Mouse (Mus musculus) midbrain, embryonic 14.5 days (tissue): Measurements from ENCODE around the gene Apopt1. TPM values are rescaled to one million over a fixed set of nuclear protein-coding genes. Genes with fewer than 3 reads are reported as not detected.
A peak's percentile ranks its signal among the peaks of the same experiment; 100 is the strongest.

ENCODE experiments used
- ATAC-seq: fragments of 200-750 bp; cut with Nextera tagmentation; 2 replicates; pipeline ENCODE4 v1.8.0; 2017; ENCODE audit warnings: moderate number of reproducible peaks, moderate library complexity; ENCODE audit not compliant: low FRiP score, low TSS enrichment
- DNase-seq: peaks from one replicate; pipeline ENCODE4 v3.0.0-alpha.2; 2015
- H3K27ac ChIP-seq: fragments of 300-500 bp; sonication (generic); replicated peaks from 2 replicates; pipeline ENCODE4 v1.5.1; 2014; ENCODE audit warnings: mild to moderate bottlenecking, low read depth, low read length, moderate library complexity
- H3K27me3 ChIP-seq: fragments of 300-500 bp; sonication (generic); 2 replicates; pipeline ENCODE4 v1.6.1; 2014; ENCODE audit warnings: low read length, control low read depth, mixed read lengths; ENCODE audit not compliant: control insufficient read depth, insufficient read depth
- H3K36me3 ChIP-seq: fragments of 300-500 bp; sonication (generic); 2 replicates; pipeline ENCODE4 v1.6.1; 2014; ENCODE audit warnings: low read length, control low read depth; ENCODE audit not compliant: control insufficient read depth, insufficient read depth
- H3K4me1 ChIP-seq: fragments of 300-500 bp; sonication (generic); 2 replicates; pipeline ENCODE4 v1.6.1; 2014; ENCODE audit warnings: mild to moderate bottlenecking, antibody characterized with exemption, low read length, control low read depth; ENCODE audit not compliant: control insufficient read depth, insufficient read depth
- H3K4me2 ChIP-seq: fragments of 300-500 bp; sonication (generic); 2 replicates; pipeline ENCODE4 v1.6.1; 2014; ENCODE audit warnings: mild to moderate bottlenecking, low read length, moderate library complexity
- H3K4me3 ChIP-seq: fragments of 300-500 bp; sonication (generic); replicated peaks from 2 replicates; pipeline ENCODE4 v1.5.1; 2014; ENCODE audit warnings: low read depth, low read length
- H3K9ac ChIP-seq: fragments of 300-500 bp; sonication (generic); replicated peaks from 2 replicates; pipeline ENCODE4 v1.6.1; 2014; ENCODE audit warnings: mild to moderate bottlenecking, low read length, moderate library complexity
- H3K9me3 ChIP-seq: fragments of 300-500 bp; sonication (generic); 2 replicates; pipeline ENCODE4 v1.6.1; 2016; ENCODE audit warnings: low read length, control low read depth, mixed read lengths; ENCODE audit not compliant: control insufficient read depth
- WGBS: fragments of 180-500 bp; shearing (Covaris S2); extraction: QIAGEN DNeasy Blood & Tissue Kit; methylation state at CpG from one replicate; pipeline ENCODE4 v1.1.7; 2014; 5-methylcytosine and 5-hydroxymethylcytosine counted together
- polyA plus RNA-seq: library from polyadenylated mRNA; unstranded; fragments of >200 nt; fragmentation: Nextera tagmentation; extraction: Ambion mirVana; gene quantifications from 2 replicates; pipeline ENCODE4 v1.2.1, GENCODE M21; 2014

Gene Apopt1
- polyA plus RNA-seq, 1 experiment from 2014 or later, result 57.6 TPM

DNA sequence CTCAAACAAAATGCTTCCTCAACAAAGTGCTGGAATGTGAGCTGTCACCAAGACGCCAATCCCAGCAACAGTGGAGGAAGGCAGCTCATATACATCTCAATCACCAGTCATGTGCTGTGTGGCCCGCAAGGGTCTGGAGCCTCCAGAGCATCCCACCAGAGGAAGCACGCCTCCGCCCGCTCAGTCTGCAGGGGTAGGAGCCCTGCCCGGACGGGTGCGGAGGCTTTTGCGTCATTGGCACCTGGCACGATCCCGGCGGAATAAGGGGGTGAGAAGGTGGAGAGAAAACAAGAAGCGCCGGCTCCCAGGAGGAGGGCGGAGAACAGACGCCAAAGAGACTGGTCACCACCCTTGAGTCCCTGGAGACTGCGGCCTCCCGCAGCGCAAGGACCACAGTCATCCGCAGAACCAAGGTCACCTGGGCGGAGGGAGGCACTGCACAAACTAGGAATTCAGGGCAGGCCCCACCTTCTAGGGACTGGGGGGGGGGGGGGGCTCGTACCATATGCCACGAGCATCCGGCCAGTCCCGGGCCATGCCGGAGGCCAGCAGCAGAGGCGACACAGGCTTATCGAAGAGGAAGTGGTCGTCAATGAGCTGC, 42.6 kb upstream of the Apopt1 start:
- Histone ChIP-seq H3K9ac (peak overlapping the region; percentile 95), H3K4me1 (peaks cover 23% of the 10 kb centered on the region), H3K4me2 (peak overlapping the region; percentile 96), H3K27ac (peak overlapping the region; percentile 94), H3K4me3 (peak overlapping the region; percentile 88), H3K27me3 (no peaks in the 10 kb centered on the region; the same call in 1 of the 2 replicates), H3K9me3 (no peaks in the 10 kb centered on the region), H3K36me3 (peaks cover 43% of the 10 kb centered on the region)
- peak; percentile 47 for DNase-seq
- WGBS, result under 1% methylated on average over 28 of the region's 29 CpGs
- ATAC-seq, result no peak

DNA sequence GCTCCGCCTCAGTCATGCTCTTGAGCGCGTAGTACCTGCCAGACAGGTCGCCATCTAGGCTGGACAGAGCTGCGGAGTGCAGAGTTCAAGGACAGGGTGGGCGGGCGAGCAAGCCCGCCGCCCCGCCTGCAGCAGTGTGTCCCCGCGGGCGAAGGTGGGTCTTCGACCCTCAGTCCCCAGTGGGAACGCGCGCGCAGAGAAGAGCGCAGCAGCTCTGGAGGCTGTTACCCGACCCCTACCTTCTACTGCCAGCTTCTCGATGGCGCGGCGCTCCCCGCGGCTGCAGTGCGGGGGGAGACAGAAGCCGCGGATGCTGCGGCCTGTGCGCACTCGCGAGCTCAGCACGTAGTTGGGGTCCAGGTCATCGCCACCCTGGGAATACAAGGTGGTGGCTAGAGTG, 42.1 kb upstream of the Apopt1 start:
- H3K9ac ChIP-seq, result peak overlapping the region; percentile 95
- peaks cover 38% of the 10 kb centered on the region for H3K36me3 ChIP-seq
- H3K9me3 ChIP-seq, result no peaks in the 10 kb centered on the region
- WGBS, result under 1% methylated on average over 35 of the region's 35 CpGs
- no peaks in the 10 kb centered on the region; the same call in 1 of the 2 replicates for H3K27me3 ChIP-seq
- ATAC-seq (0 out of 2 replicates have a peak, but pooled peaks have one; percentile 1), DNase-seq (peak; percentile 65)
- H3K4me1 ChIP-seq, result peaks cover 23% of the 10 kb centered on the region
- peak overlapping the region; percentile 88 for H3K4me3 ChIP-seq
- H3K4me2 ChIP-seq, result peak overlapping the region; percentile 96
- peak overlapping the region; percentile 94 for H3K27ac ChIP-seq

DNA sequence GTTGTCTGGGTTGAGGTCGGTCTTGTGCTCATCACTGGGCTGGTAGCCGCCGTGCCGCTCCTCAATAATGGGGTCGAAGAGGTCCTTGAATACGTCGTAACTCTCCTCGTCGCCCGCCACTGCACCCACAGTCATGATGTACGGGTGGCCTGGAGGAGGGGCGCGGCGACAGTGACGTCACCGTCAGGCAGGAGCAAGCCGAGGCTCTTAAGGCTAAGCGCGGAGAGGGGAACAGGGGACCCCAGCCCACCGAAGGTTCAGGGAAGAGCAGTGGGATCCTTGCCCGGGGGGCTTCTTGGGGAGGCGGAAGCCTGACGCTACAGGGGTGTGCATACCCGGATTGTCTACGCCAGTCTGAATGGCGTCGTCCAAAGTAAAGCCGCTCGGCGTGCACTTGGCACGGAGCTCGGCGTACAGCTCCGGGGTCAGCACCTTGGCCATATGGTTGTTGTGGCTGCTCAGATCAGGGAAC, 41.6 kb upstream of the Apopt1 start:
- H3K27me3 ChIP-seq, result no peaks in the 10 kb centered on the region; the same call in 1 of the 2 replicates
- H3K27ac ChIP-seq, result peak overlapping the region; percentile 94
- peak overlapping the region; percentile 95 for H3K9ac ChIP-seq
- under 1% methylated on average over 34 of the region's 34 CpGs for WGBS
- H3K36me3 ChIP-seq, result peaks cover 33% of the 10 kb centered on the region
- DNase-seq (peak; percentile 86), ATAC-seq (peak; percentile 48)
- peaks cover 23% of the 10 kb centered on the region for H3K4me1 ChIP-seq
- peak overlapping the region; percentile 88 for H3K4me3 ChIP-seq
- no peaks in the 10 kb centered on the region for H3K9me3 ChIP-seq
- peak overlapping the region; percentile 96 for H3K4me2 ChIP-seq

DNA sequence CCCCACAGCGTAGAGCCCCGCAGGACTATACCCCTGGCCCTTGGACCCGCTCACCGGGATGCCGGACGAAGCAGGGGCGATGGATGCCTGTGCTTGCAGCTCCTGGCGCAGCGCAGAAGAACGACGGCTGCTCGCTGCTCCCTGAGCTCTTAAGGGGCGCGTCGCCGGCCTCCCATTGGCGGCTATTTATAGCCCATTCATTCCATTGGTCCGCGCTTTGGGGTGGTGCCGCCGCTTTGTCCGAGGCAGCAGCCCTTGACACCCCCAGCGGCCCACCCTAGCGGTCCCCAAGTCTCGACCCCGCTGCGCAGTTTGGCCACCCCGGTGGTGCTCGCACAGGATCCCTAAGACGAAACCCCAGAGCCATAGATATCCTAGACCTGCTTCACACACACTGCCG, 40.9 kb upstream of the Apopt1 start, which contains the start of gene Ckb:
Ckb (minus strand) TSS at position 163 of the 400 bp plus-strand sequence.
- no peaks in the 10 kb centered on the region for H3K9me3 ChIP-seq
- WGBS, result 0% methylated on average over 31 of the region's 31 CpGs

DNA sequence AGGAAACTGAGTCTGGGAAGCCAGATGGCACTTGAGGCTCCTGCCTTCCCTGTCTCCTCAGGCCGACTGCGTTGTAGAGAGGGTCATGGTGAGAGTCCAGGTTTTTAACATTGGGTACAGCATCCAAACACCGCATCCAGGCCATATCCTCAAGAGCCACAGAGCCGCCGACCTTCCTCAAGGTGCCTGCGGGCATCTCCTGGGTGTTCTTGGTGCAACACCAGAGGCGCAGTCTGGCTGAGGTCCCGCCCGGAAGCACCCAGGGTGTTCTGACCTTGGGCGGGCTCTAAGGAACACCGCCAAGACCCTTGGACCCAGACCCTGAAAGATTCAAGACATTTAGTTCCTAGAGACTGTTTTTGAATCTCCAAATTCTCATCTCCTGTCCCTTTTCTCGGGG, 40.5 kb upstream of the Apopt1 start:
- Histone ChIP-seq H3K27me3 (no peaks in the 10 kb centered on the region; the same call in 1 of the 2 replicates), H3K27ac (peak overlapping the region; percentile 94), H3K4me1 (peaks cover 28% of the 10 kb centered on the region), H3K4me3 (peak overlapping the region; percentile 88), H3K9me3 (no peaks in the 10 kb centered on the region), H3K4me2 (peak overlapping the region; percentile 96), H3K36me3 (peaks cover 27% of the 10 kb centered on the region), H3K9ac (peak overlapping the region; percentile 95)
- 10% methylated on average over 12 of the region's 12 CpGs for WGBS
- DNase-seq (no peak), ATAC-seq (peak; percentile 26; the same call in 1 of the 2 replicates)

More for the DNA sequence above, 40.9 kb upstream of the Apopt1 start, which contains the start of gene Ckb:
- peak within 1 kb of the TSS; percentile 88 for H3K4me3 ChIP-seq
- H3K4me2 ChIP-seq, result peak within 1 kb of the TSS; percentile 96
- H3K4me1 ChIP-seq, result peaks cover 24% of the 10 kb centered on the region
- peak within 1 kb of the TSS; percentile 95 for H3K9ac ChIP-seq
- peaks cover 31% of the 10 kb centered on the region for H3K36me3 ChIP-seq
- peak within 1 kb of the TSS; percentile 94 for H3K27ac ChIP-seq
- DNase-seq (peak; percentile 97), ATAC-seq (peak; percentile 88)
- no peaks in the 10 kb centered on the region; the same call in 1 of the 2 replicates for H3K27me3 ChIP-seq

DNA sequence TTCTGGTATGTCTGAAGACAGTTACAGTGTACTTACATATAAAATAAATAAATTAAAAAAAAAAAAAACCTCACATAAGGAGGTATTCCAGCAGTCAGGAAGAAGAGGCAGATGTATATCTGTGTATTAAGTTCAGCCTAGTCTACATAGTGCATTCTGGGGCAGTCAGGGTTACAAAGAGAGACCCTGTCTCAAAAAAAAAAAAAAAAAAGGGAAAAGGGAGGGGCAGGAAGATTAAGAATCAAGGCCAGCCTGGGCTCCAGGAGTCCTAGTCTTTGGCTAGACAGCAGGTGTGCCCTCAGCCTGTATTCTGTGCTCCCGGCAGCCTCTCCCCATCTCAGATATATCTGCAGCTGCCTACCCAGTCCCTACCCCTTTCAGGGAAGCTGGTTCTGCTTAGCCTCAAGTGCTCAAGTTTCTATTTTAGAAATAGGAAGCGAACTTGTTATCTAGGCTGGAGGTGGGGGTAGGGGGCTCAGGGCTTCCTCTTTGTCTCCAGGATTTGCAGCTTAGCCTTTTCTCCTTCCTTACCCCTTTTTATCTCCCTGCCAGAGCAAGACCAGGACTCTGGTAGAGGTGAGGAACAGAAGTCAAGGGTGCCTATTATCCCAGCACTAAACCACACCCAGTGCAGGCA, 38.1 kb upstream of the Apopt1 start:
- peaks cover 8% of the 10 kb centered on the region for H3K36me3 ChIP-seq
- H3K27me3 ChIP-seq, result no peaks in the 10 kb centered on the region; the same call in 1 of the 2 replicates
- ATAC-seq (no peak), DNase-seq (no peak)
- H3K27ac ChIP-seq, result no peak overlapping the region
- H3K4me1 ChIP-seq, result peaks cover 27% of the 10 kb centered on the region
- H3K9ac ChIP-seq, result no peak overlapping the region
- H3K4me3 ChIP-seq, result no peak overlapping the region
- no peak overlapping the region for H3K4me2 ChIP-seq
- WGBS, result 61% methylated on average over 2 of the region's 2 CpGs
- no peaks in the 10 kb centered on the region for H3K9me3 ChIP-seq

DNA sequence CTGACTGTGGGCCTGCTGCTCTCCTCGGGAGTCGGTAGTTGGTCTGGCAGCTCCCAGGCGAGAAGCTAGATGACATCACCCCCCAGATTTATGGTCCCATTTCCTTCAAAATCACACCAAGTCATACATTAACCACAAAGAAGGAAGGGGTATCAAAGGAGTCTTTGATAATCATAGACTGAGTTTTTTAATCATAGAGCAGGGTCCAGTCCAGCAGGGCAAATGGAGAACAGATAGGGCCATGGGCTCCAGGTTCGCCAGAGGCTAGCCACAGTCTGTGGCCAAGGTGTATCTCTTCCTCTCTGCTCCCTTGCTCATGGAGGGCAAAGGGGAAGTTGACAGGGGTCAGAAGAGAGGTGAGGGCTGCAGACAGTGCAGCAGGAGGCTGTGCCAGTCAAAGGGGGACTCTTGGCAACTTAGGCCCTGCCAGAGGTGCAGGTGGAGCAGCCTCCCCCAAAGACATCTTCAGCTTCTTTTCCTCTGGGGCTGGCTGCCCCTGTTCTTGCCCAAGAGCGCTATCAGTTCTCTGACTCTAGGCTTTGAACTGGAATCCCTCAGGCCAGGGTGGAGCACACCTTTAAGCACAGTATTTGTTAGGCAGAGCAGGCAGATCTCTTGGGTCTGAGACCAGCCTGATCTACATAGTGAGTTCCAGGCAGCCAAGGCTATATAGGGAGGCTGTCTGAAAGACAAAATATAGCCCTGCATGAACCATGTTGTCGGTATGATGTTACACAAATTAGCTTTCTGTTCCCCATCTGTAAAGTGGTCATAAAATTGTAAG, 37.1 kb upstream of the Apopt1 start:
- no peak for DNase-seq
- ATAC-seq, result no peak
- Histone ChIP-seq H3K9ac (no peak overlapping the region), H3K4me3 (no peak overlapping the region), H3K4me1 (peaks cover 21% of the 10 kb centered on the region), H3K4me2 (no peak overlapping the region), H3K9me3 (no peaks in the 10 kb centered on the region), H3K27ac (0 out of 2 replicates have a peak overlapping the region, but pooled peaks have one; percentile 8), H3K27me3 (no peaks in the 10 kb centered on the region; the same call in 1 of the 2 replicates), H3K36me3 (0 out of 2 replicates have a peak, but pooled peaks cover 3% of the 10 kb centered on the region)
- 90% methylated on average over 6 of the region's 6 CpGs for WGBS

DNA sequence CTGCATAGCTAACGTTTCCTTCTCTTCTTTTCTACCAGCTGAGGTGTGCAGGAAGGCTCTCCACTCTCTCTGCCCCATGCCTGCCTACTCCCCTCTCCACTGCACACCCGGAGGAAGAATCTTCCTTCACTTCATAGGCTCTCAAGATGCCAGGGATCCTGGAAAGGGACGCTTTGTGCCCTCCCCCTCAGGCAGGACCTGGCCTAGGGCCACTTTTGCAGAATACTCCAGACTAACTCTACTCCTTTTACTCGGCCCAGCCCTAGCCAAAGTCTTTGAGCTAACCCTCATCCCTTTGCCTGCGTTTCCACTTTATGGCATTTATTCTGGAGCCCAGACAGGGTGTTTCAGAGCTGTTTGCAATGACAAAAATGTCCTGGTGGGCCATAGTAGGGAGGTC, 35.6 kb upstream of the Apopt1 start:
- H3K36me3 ChIP-seq, result 0 out of 2 replicates have a peak, but pooled peaks cover 10% of the 10 kb centered on the region
- H3K9me3 ChIP-seq, result no peaks in the 10 kb centered on the region
- peaks cover 20% of the 10 kb centered on the region for H3K4me1 ChIP-seq
- ATAC-seq (no peak; the same call in 1 of the 2 replicates), DNase-seq (no peak)
- peak overlapping the region; percentile 93 for H3K4me2 ChIP-seq
- H3K27ac ChIP-seq, result peak overlapping the region; percentile 88
- peak overlapping the region; percentile 65 for H3K9ac ChIP-seq
- H3K27me3 ChIP-seq, result no peaks in the 10 kb centered on the region; the same call in 1 of the 2 replicates
- WGBS, result 18% methylated on average over 5 of the region's 5 CpGs
- peak overlapping the region; percentile 90 for H3K4me3 ChIP-seq
